Mouse (Mus musculus): ENCODE data around the gene Olfr690. TPM values are rescaled to one million over a fixed set of nuclear protein-coding genes. Genes with fewer than 3 reads are reported as not detected.

Olfr690 gene
- polyA plus RNA-seq (2017; shearing (Covaris generic)) = not detected

GRCm38 (mm10) chr7:105334004-105334403 lies at the start of gene Olfr690:
Gene Olfr690, minus strand, starts transcription at chr7:105334104.

DNA sequence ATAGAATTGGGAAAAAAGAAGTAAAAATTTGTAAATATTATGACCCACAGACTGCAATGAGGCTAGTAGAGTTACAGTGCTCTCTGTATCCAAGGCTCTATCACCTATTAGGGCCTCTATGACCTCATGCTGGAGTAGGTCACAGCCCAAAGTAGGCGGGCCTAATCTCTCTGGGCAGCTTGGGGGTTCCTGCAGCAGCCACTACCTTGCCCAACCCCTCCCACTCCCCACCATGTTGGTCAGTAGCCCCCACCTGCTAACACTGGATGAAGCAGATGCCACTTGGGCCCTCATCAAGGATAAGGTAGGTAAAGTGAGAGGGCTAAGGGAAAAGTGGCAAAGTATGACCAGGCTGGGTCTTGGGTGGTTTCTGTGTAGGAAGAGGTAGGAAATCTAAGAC lies 41.0 kb upstream of the Olfr690 start, which contains the start of gene Gm5901:
Gm5901 (plus strand) TSS at position 173 of the 400 bp plus-strand sequence.

DNA sequence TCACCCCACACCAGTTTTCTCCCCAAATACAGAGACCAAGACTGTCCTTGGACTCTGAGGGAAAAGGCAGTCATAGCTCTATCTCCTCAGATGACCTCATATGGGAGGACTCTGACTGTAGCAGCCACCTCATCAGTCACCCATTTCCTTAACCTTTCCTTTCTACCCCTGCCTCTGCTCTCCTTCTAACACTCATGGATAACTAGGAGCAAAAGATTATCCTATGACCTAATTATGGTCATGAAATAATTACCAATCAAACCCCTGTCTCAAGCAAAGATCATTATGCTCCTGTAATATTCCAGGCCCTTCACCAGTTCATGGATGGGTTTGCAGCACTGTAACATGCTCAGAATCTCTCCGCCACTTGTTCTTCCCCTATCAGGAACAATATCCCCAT lies 34.0 kb upstream of the Olfr690 start, which contains the start of gene Olfr692:
Olfr692 (plus strand) TSS at position 301 of the 400 bp plus-strand sequence.

GRCm38 (mm10) chr7:105342170-105342569 lies 8.3 kb upstream of the Olfr690 start, which contains the start of gene Olfr691:
Gene Olfr691, minus strand, starts transcription at chr7:105342270.

DNA sequence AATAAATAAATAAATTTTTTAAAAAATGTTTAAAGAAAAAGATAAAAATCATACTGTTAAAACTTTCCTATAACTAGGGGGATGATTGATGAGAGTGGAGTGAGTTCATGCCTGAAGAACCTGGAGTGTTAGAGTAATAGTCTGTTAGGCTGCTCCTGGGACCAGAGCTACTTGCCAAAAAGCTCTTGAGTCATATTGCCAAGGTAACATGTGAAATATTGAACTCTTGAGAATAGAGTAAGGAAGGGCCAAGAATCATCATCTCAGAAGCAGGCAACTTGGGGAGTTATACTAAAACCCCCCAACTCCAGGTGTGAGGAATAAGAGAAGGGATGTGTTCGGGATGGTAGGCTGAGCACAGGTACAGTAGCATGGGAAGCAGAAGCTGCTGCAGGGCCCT lies 23.0 kb downstream of the Olfr690 start, which contains the start of gene Olfr689:
Olfr689 (plus strand) TSS at position 301 of the 400 bp plus-strand sequence.

GRCm38 (mm10) chr7:105287795-105288194 lies 46.1 kb downstream of the Olfr690 start, which contains the start of gene Olfr688:
Gene Olfr688, plus strand, starts transcription at chr7:105288095.

Other genes starting within 250 kb of the Olfr690 start
- not detected for gene Olfr680-ps1, start 241.3 kb downstream of the Olfr690 start, polyA plus RNA-seq (2017; shearing (Covaris generic))
- gene Olfr681, start 217.3 kb downstream of the Olfr690 start, polyA plus RNA-seq (2017; shearing (Covaris generic)) = not detected
- gene Olfr683, start 187.1 kb downstream of the Olfr690 start, polyA plus RNA-seq (2017; shearing (Covaris generic)) = not detected
- gene Olfr684, start 170.5 kb downstream of the Olfr690 start, polyA plus RNA-seq (2017; shearing (Covaris generic)) = not detected
- not detected for gene Olfr685, start 148.1 kb downstream of the Olfr690 start, polyA plus RNA-seq (2017; shearing (Covaris generic))
- gene Olfr686, start 126.6 kb downstream of the Olfr690 start, polyA plus RNA-seq (2017; shearing (Covaris generic)) = not detected
- not detected for gene Olfr688, start 46.0 kb downstream of the Olfr690 start, polyA plus RNA-seq (2017; shearing (Covaris generic))
- gene Olfr689, start 22.9 kb downstream of the Olfr690 start, polyA plus RNA-seq (2017; shearing (Covaris generic)) = 0.09 TPM
- not detected for gene Olfr691, start 8.2 kb upstream of the Olfr690 start, polyA plus RNA-seq (2017; shearing (Covaris generic))
- gene Olfr692, start 34.1 kb upstream of the Olfr690 start, polyA plus RNA-seq (2017; shearing (Covaris generic)) = not detected
- not detected for gene Gm5901, start 40.9 kb upstream of the Olfr690 start, polyA plus RNA-seq (2017; shearing (Covaris generic))
- gene Fam160a2, start 66.0 kb upstream of the Olfr690 start, polyA plus RNA-seq (2017; shearing (Covaris generic)) = 26.9 TPM
- not detected for gene Cnga4, start 70.5 kb upstream of the Olfr690 start, polyA plus RNA-seq (2017; shearing (Covaris generic))
- gene Cckbr, start 91.6 kb upstream of the Olfr690 start, polyA plus RNA-seq (2017; shearing (Covaris generic)) = not detected
- not detected for gene Cavin3, start 148.2 kb upstream of the Olfr690 start, polyA plus RNA-seq (2017; shearing (Covaris generic))
- gene Smpd1, start 220.3 kb upstream of the Olfr690 start, polyA plus RNA-seq (2017; shearing (Covaris generic)) = 47.9 TPM
- gene Apbb1, start 247.5 kb upstream of the Olfr690 start, polyA plus RNA-seq (2017; shearing (Covaris generic)) = 5.6 TPM

Measured in CD4-positive, CD25-positive, alpha-beta regulatory T cell, adult 9 weeks (primary cell).